Mouse (Mus musculus) erythroblast, adult 5-6 weeks (primary cell): ENCODE results near the gene Cnppd1. TPM values are rescaled to one million over a fixed set of nuclear protein-coding genes. Genes with fewer than 3 reads are reported as not detected.

Experiments used
- ATAC-seq: replicated peaks from 2 replicates; pipeline ENCODE4 v1.8.0; 2016; ENCODE audit warnings: moderate number of reproducible peaks, mild to moderate bottlenecking, moderate TSS enrichment, inconsistent platforms; ENCODE audit not compliant: poor library complexity, low FRiP score, severe bottlenecking
- total RNA-seq, 2 experiments: library from RNA; stranded (forward) in 1 of 2; stranded (reverse) in 1 of 2; fragments of 150-400 nt in 1 of 2; fragments of 200-764, 138-1000 nt in 1 of 2; gene quantifications; 2 replicates each; pipeline versions ENCODE4 v1.2.3 to v1.2.4; 2015 to 2017; ENCODE audit warnings: low replicate concordance in 2 of 2

Cnppd1 gene
- 41.6 and 42.7 TPM in 2 replicates for total RNA-seq (2015; ENCODE audit: low replicate concordance)
- 135 and 169 TPM in 2 replicates for total RNA-seq (2017; ENCODE audit: low replicate concordance)

GRCm38 (mm10) chr1:75142301-75143261, at the start of gene Cnppd1, which contains the start of gene Retreg2:
Gene Cnppd1, minus strand, starts transcription at chr1:75142711.
Gene Retreg2, plus strand, starts transcription at chr1:75142778.
- ATAC-seq: peak; percentile 71

- peak; percentile 91 for ATAC-seq
Observed at GRCm38 (mm10) chr1:75191622-75192402, 49.3 kb upstream of the Cnppd1 start, which contains the start of the genes Ankzf1 and Atg9a. Gene Ankzf1, plus strand, starts transcription at chr1:75192151. Gene Atg9a, minus strand, starts transcription at chr1:75192196.

- ATAC-seq: peak; percentile 8
Observed at GRCm38 (mm10) chr1:75191258-75191621, 48.7 kb upstream of the Cnppd1 start.

GRCm38 (mm10) chr1:75190577-75190976, 48.1 kb upstream of the Cnppd1 start:
- peak; percentile 58 for ATAC-seq

- no peak for ATAC-seq
Observed at GRCm38 (mm10) chr1:75187914-75188483, 45.5 kb upstream of the Cnppd1 start.

- no peak for ATAC-seq
Observed at GRCm38 (mm10) chr1:75187126-75187525, 44.6 kb upstream of the Cnppd1 start.

- no peak for ATAC-seq
Observed at GRCm38 (mm10) chr1:75185495-75185894, 43.0 kb upstream of the Cnppd1 start.

GRCm38 (mm10) chr1:75182160-75182559, 39.6 kb upstream of the Cnppd1 start:
- no peak for ATAC-seq

- no peak for ATAC-seq
Observed at GRCm38 (mm10) chr1:75181377-75181870, 38.9 kb upstream of the Cnppd1 start.

GRCm38 (mm10) chr1:75180741-75181140, 38.2 kb upstream of the Cnppd1 start:
- no peak for ATAC-seq

GRCm38 (mm10) chr1:75180105-75180590, 37.6 kb upstream of the Cnppd1 start, which contains the start of gene Abcb6:
Gene Abcb6, minus strand, starts transcription at chr1:75180392.
- ATAC-seq: peak; percentile 81

- peak; percentile 70 for ATAC-seq
Observed at GRCm38 (mm10) chr1:75179334-75180104, 37.0 kb upstream of the Cnppd1 start.

- ATAC-seq: peak; percentile 91
Observed at GRCm38 (mm10) chr1:75168472-75169464, 26.3 kb upstream of the Cnppd1 start, which contains the start of gene Zfand2b. Gene Zfand2b, plus strand, starts transcription at chr1:75168646.

- ATAC-seq: peak; percentile 50
Observed at GRCm38 (mm10) chr1:75168093-75168471, 25.6 kb upstream of the Cnppd1 start.

- ATAC-seq: no peak
Observed at GRCm38 (mm10) chr1:75160256-75160617, 17.7 kb upstream of the Cnppd1 start.

- peak; percentile 83 for ATAC-seq
Observed at GRCm38 (mm10) chr1:75159540-75160255, 17.2 kb upstream of the Cnppd1 start.

- ATAC-seq: peak; percentile 36
Observed at GRCm38 (mm10) chr1:75158990-75159389, 16.5 kb upstream of the Cnppd1 start.
